Mouse (Mus musculus) gastrocnemius, postnatal 36 days (tissue): ENCODE results near the gene Batf2. TPM values are rescaled to one million over a fixed set of nuclear protein-coding genes. Genes with fewer than 3 reads are reported as not detected.

Experiments
- DNase-seq, 2 experiments: peaks; one replicate each; pipeline ENCODE4 v3.0.0; 2022
- intact Hi-C: fragments of 180-260 bp; cut with DNase I; formaldehyde crosslinking; loops from one replicate; pipeline ENCODE4 v1.15.1; 2025
- total RNA-seq, 2 experiments: library from RNA; stranded (reverse); gene quantifications; 2 replicates each; pipeline ENCODE4 v1.2.3; 2021

The Batf2 gene
- total RNA-seq, 2 experiments from 2014 or later = 0.17 to 0.26 TPM

GRCm38 (mm10) chr19:6216046-6216705 lies 75.4 kb downstream of the Batf2 start:
- no peak for DNase-seq
- intact Hi-C loops = loop anchor here (5.0 kb wide), 1 partner anchor 49 kb away; no protein-coding TSS in a partner anchor

- intact Hi-C loops = loop anchor here (5.0 kb wide), 1 partner anchor 51 kb away; no protein-coding TSS in a partner anchor
- DNase-seq = no peak
Observed at GRCm38 (mm10) chr19:6218606-6219005, 77.8 kb downstream of the Batf2 start.

Other genes with a start within 250 kb of the Batf2 start
- under 1 TPM in 1 of 2 experiments, not detected in 1; 0.20 TPM for gene Tigd3, start 246.8 kb upstream of the Batf2 start, total RNA-seq
- 10 to 100 TPM; 75.1 to 81.4 TPM for gene Dpf2, start 228.0 kb upstream of the Batf2 start, total RNA-seq
- 10 to 100 TPM; 10.1 to 12.4 TPM for gene Cdc42ep2, start 216.2 kb upstream of the Batf2 start, total RNA-seq
- gene Pola2, start 176.8 kb upstream of the Batf2 start, total RNA-seq = 10 to 100 TPM in 1 of 2 experiments, 1 to 10 TPM in 1; 8.6 to 11.6 TPM
- gene Slc22a20, start 154.8 kb upstream of the Batf2 start, total RNA-seq = not detected
- gene Capn1, start 125.1 kb upstream of the Batf2 start, total RNA-seq = 10 to 100 TPM; 82.6 to 95.2 TPM
- gene Syvn1, start 94.4 kb upstream of the Batf2 start, total RNA-seq = 10 to 100 TPM; 14.4 to 15.8 TPM
- 10 to 100 TPM; 25.8 TPM for gene Mrpl49, start 83.2 kb upstream of the Batf2 start, total RNA-seq
- gene Fau, start 83.1 kb upstream of the Batf2 start, total RNA-seq = 100 to 1,000 TPM; 333 to 400 TPM
- gene Znhit2, start 79.8 kb upstream of the Batf2 start, total RNA-seq = 1 to 10 TPM; 7.6 to 9.0 TPM
- 1 to 10 TPM; 4.9 to 5.1 TPM for gene Tm7sf2, start 72.6 kb upstream of the Batf2 start, total RNA-seq
- gene Vps51, start 63.8 kb upstream of the Batf2 start, total RNA-seq = 10 to 100 TPM; 15.7 to 19.3 TPM
- gene Tmem262, start 61.0 kb upstream of the Batf2 start, total RNA-seq = not detected
- gene Gm28374, start 58.7 kb upstream of the Batf2 start, total RNA-seq = not detected
- gene Zfpl1, start 56.0 kb upstream of the Batf2 start, total RNA-seq = 10 to 100 TPM; 10.2 to 10.3 TPM
- gene Cdca5, start 56.0 kb upstream of the Batf2 start, total RNA-seq = under 1 TPM in 1 of 2 experiments, not detected in 1; 0.28 TPM
- gene AC131692.1, start 46.6 kb upstream of the Batf2 start, total RNA-seq = not detected
- gene Naaladl1, start 35.2 kb upstream of the Batf2 start, total RNA-seq = not detected
- 1 to 10 TPM; 8.7 to 9.8 TPM for gene Sac3d1, start 22.3 kb upstream of the Batf2 start, total RNA-seq
- gene Snx15, start 12.7 kb upstream of the Batf2 start, total RNA-seq = 10 to 100 TPM in 1 of 2 experiments, 1 to 10 TPM in 1; 8.6 to 10.6 TPM
- gene Arl2, start 565 bp downstream of the Batf2 start, total RNA-seq = 10 to 100 TPM; 51.8 to 62.6 TPM
- not detected for gene Majin, start 43.4 kb downstream of the Batf2 start, total RNA-seq
- not detected for gene Gpha2, start 85.4 kb downstream of the Batf2 start, total RNA-seq
- 10 to 100 TPM; 32.2 to 34.6 TPM for gene Ppp2r5b, start 94.9 kb downstream of the Batf2 start, total RNA-seq
- gene Atg2a, start 100.7 kb downstream of the Batf2 start, total RNA-seq = 10 to 100 TPM; 16.5 to 18.0 TPM
- 10 to 100 TPM; 23.5 to 36.0 TPM for gene Ehd1, start 135.7 kb downstream of the Batf2 start, total RNA-seq
- gene Cdc42bpg, start 165.5 kb downstream of the Batf2 start, total RNA-seq = 1 to 10 TPM; 4.3 to 5.2 TPM
- gene Men1, start 194.0 kb downstream of the Batf2 start, total RNA-seq = 1 to 10 TPM; 6.2 to 7.0 TPM
- 10 to 100 TPM; 10.4 to 12.6 TPM for gene Map4k2, start 200.2 kb downstream of the Batf2 start, total RNA-seq
- gene Sf1, start 222.7 kb downstream of the Batf2 start, total RNA-seq = 10 to 100 TPM; 75.8 to 84.5 TPM
- 1,000 to 10,000 TPM; 7,725 to 8,373 TPM for gene Pygm, start 243.4 kb downstream of the Batf2 start, total RNA-seq